Mouse (Mus musculus): ENCODE measurements around the gene Plb1. TPM values are rescaled to one million over a fixed set of nuclear protein-coding genes. Genes with fewer than 3 reads are reported as not detected.
A peak's percentile ranks its signal among the peaks of the same experiment; 100 is the strongest.

The Plb1 gene
- total RNA-seq (2021): 1 to 10 TPM; 1.8 to 5.2 TPM

- intact Hi-C loops (cut with DNase I): no loop called here
- no peak for DNase-seq (ENCODE audit: extremely low spot score in 1 of 2, low spot score in 2 of 2)
These were observed at the start of gene Plb1 for GRCm38 (mm10) chr5:32232474-32232873. Gene Plb1 (plus strand): TSS chr5:32232708.

- no peak for DNase-seq (ENCODE audit: extremely low spot score in 1 of 2, low spot score in 2 of 2)
- intact Hi-C loops (cut with DNase I): no loop called here
These were observed 49.5 kb upstream of the Plb1 start for GRCm38 (mm10) chr5:32182885-32183629.

- intact Hi-C loops (cut with DNase I): no loop called here
- no peak for DNase-seq (ENCODE audit: extremely low spot score in 1 of 2, low spot score in 2 of 2)
These were observed 44.8 kb upstream of the Plb1 start for GRCm38 (mm10) chr5:32187717-32188116.

- intact Hi-C loops (cut with DNase I): no loop called here
- no peak for DNase-seq (ENCODE audit: extremely low spot score in 1 of 2, low spot score in 2 of 2)
These were observed 41.2 kb upstream of the Plb1 start for GRCm38 (mm10) chr5:32191259-32191658.

GRCm38 (mm10) chr5:32192016-32192845 lies 40.3 kb upstream of the Plb1 start:
- intact Hi-C loops (cut with DNase I): no loop called here
- DNase-seq (ENCODE audit: extremely low spot score in 1 of 2, low spot score in 2 of 2): no peak

- no peak for DNase-seq (ENCODE audit: extremely low spot score in 1 of 2, low spot score in 2 of 2)
- intact Hi-C loops (cut with DNase I): no loop called here
These were observed 38.3 kb upstream of the Plb1 start for GRCm38 (mm10) chr5:32194236-32194635.

- no peak for DNase-seq (ENCODE audit: extremely low spot score in 1 of 2, low spot score in 2 of 2)
- intact Hi-C loops (cut with DNase I): loop anchor here (2.0 kb wide), 1 partner anchor 633 kb away; no protein-coding TSS in a partner anchor
These were observed 36.5 kb upstream of the Plb1 start for GRCm38 (mm10) chr5:32195857-32196609.

- DNase-seq (ENCODE audit: extremely low spot score in 1 of 2, low spot score in 2 of 2): peak; percentile 64 to 89
- intact Hi-C loops (cut with DNase I): loop anchor here (2.0 kb wide), 1 partner anchor 635 kb away; no protein-coding TSS in a partner anchor
These were observed 34.8 kb upstream of the Plb1 start for GRCm38 (mm10) chr5:32197698-32198097.

GRCm38 (mm10) chr5:32199136-32199535 lies 33.4 kb upstream of the Plb1 start:
- intact Hi-C loops (cut with DNase I): no loop called here
- no peak for DNase-seq (ENCODE audit: extremely low spot score in 1 of 2, low spot score in 2 of 2)

GRCm38 (mm10) chr5:32199594-32199993 lies 32.9 kb upstream of the Plb1 start:
- no peak for DNase-seq (ENCODE audit: extremely low spot score in 1 of 2, low spot score in 2 of 2)
- intact Hi-C loops (cut with DNase I): no loop called here

- intact Hi-C loops (cut with DNase I): no loop called here
- no peak for DNase-seq (ENCODE audit: extremely low spot score in 1 of 2, low spot score in 2 of 2)
These were observed 27.9 kb upstream of the Plb1 start for GRCm38 (mm10) chr5:32204653-32205052.

- no peak for DNase-seq (ENCODE audit: extremely low spot score in 1 of 2, low spot score in 2 of 2)
- intact Hi-C loops (cut with DNase I): no loop called here
These were observed 25.8 kb upstream of the Plb1 start for GRCm38 (mm10) chr5:32206726-32207125.

- no peak for DNase-seq (ENCODE audit: extremely low spot score in 1 of 2, low spot score in 2 of 2)
- intact Hi-C loops (cut with DNase I): no loop called here
These were observed 24.0 kb upstream of the Plb1 start for GRCm38 (mm10) chr5:32208460-32208859.

GRCm38 (mm10) chr5:32211011-32211410 lies 21.5 kb upstream of the Plb1 start:
- DNase-seq (ENCODE audit: extremely low spot score in 1 of 2, low spot score in 2 of 2): no peak
- intact Hi-C loops (cut with DNase I): loop anchor here (10.0 kb wide), 1 partner anchor 254 kb away; no protein-coding TSS in a partner anchor

GRCm38 (mm10) chr5:32213746-32214145 lies 18.8 kb upstream of the Plb1 start:
- intact Hi-C loops (cut with DNase I): loop anchor here (10.0 kb wide), 1 partner anchor 251 kb away; no protein-coding TSS in a partner anchor
- no peak for DNase-seq (ENCODE audit: extremely low spot score in 1 of 2, low spot score in 2 of 2)

GRCm38 (mm10) chr5:32215510-32215909 lies 17.0 kb upstream of the Plb1 start:
- intact Hi-C loops (cut with DNase I): loop anchor here (10.0 kb wide), 1 partner anchor 249 kb away; no protein-coding TSS in a partner anchor
- DNase-seq (ENCODE audit: extremely low spot score in 1 of 2, low spot score in 2 of 2): peak in 1 of 2 experiments; percentile 43

- no peak for DNase-seq (ENCODE audit: extremely low spot score in 1 of 2, low spot score in 2 of 2)
- intact Hi-C loops (cut with DNase I): loop anchor here (10.0 kb wide), 1 partner anchor 248 kb away; no protein-coding TSS in a partner anchor
These were observed 16.0 kb upstream of the Plb1 start for GRCm38 (mm10) chr5:32216465-32216864.

GRCm38 (mm10) chr5:32217477-32217876 lies 15.0 kb upstream of the Plb1 start:
- intact Hi-C loops (cut with DNase I): loop anchor here (10.0 kb wide), 1 partner anchor 247 kb away; no protein-coding TSS in a partner anchor
- DNase-seq (ENCODE audit: extremely low spot score in 1 of 2, low spot score in 2 of 2): no peak

GRCm38 (mm10) chr5:32230372-32230771 lies 2.1 kb upstream of the Plb1 start:
- DNase-seq (ENCODE audit: extremely low spot score in 1 of 2, low spot score in 2 of 2): no peak
- intact Hi-C loops (cut with DNase I): no loop called here

Data from left cerebral cortex, postnatal 10 days (tissue).